Mouse (Mus musculus): ENCODE data around the gene Gm11569.
A peak's percentile ranks its signal among the peaks of the same experiment; 100 is the strongest.
"Not testable (repeated sequence)": the region's sequence is repeated elsewhere in the genome, so short reads cannot be mapped to it uniquely, and the experiment has no call there.

Gm11569 gene

DNA sequence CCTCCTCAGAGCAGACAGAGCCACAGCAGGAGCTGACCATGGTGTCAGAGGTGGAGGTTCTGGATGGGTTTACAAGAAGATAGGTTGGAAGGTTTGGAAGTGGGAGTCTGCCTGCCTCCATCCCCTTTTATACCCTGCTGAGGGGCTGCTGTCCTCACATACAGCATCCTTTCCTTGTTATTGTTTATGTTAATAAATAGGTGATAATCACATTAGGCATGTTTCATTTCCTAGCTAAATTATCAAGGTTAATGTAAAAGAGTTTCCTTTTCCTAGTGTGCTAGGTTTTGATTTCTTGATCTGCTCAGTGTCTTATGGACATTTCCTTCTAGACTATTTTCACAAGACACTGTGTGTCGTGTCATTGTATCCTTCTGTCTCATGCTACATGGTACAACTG lies at the start of gene Gm11569:
Gene Gm11569 (minus strand): TSS at position 101 of the 400 bp plus-strand sequence.
- not testable (repeated sequence) for DNase-seq (ENCODE audit: low read depth)

DNA sequence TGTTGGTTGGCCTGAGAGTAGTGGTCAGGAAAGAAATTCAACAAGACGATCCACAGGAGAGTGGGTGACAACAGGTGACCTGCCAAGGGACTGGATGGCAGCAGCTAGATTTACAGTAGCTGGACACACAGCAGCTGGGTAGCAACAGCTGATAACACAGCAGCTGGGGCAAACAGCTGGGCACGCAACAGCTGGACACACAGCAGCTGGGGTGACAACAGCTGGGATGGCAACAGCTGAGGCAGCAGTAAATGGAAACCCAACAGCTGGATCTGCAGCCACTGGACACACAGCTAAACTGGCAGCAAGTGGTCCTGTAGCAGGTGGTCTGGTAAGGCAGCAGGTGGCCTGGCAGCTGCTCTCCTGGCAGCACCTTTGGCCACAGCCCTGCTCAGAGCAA lies 48.0 kb upstream of the Gm11569 start:
- no peak for DNase-seq (ENCODE audit: low read depth)

DNA sequence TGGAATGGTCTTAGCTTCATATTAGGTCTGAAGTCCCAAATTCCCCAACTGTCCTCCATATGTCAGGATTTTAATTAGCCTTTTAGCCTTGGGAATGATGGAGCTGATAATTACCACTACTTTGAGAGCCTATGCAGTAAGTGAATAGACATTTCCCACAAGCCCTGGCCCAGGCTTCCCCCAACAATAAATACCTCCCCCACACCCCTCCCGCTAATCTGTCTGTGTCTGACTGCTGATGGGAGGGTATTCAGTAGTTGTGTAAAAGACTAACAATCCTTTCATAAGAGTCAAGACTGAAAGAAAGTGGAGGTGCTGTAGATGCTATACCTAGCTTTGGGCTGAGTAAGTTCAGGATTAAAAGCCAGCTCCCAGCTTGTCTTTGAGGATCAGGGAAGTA lies 43.5 kb upstream of the Gm11569 start:
- DNase-seq (ENCODE audit: low read depth) = no peak

DNA sequence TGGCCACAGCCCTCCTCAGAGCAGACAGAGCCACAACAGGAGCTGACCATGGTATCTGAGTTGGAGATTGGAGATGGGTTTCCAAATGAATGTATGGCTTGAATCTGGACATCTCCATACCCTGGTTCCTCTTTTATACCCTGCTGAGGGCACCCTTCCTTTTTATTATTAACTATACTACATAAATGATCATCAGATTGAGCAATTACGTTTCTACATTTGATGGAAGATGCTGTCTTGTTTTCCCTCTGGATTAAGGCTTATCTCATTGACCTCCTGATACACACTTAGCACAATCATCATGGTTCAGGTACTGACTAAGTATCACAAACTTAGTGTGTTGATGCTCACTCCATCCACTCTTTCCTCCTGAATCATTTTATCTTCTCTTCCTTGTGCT lies 39.2 kb upstream of the Gm11569 start, which contains the start of gene 2300003K06Rik:
Gene 2300003K06Rik (minus strand): TSS at position 101 of the 400 bp plus-strand sequence.
- no peak for DNase-seq (ENCODE audit: low read depth)

DNA sequence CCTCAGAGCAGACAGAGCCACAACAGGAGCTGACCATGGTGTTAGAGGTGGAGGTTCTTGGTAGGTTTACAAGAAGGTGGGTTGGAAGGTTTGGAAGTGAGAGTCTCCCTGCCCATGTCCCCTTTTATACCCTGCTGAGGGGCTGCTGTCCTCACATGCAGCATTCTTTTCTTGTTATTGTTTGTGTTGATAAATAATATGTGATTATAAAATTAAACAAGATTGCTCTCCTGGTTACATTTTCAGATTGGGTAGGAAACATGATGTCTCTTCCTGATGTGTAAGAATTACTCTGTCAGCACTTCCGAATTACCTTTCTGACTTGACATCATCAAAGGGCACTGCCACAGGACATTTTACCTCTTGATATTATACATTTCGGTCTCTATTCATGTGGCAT lies 16.8 kb upstream of the Gm11569 start, which contains the start of gene Gm11564:
Gene Gm11564 (minus strand): TSS at position 101 of the 400 bp plus-strand sequence.
- not testable (repeated sequence) for DNase-seq (ENCODE audit: low read depth)

DNA sequence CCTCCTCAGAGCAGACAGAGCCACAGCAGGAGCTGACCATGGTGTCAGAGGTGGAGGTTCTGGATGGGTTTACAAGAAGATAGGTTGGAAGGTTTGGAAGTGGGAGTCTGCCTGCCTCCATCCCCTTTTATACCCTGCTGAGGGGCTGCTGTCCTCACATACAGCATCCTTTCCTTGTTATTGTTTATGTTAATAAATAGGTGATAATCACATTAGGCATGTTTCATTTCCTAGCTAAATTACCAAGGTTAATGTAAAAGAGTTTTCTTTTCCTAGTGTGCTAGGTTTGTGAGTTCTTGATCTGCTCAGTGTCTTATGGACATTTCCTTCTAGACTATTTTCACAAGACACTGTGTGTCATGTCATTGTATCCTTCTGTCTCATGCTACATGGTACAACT lies 11.1 kb upstream of the Gm11569 start, which contains the start of gene Krtap4-13:
Gene Krtap4-13 (minus strand): TSS at position 101 of the 400 bp plus-strand sequence.
- not testable (repeated sequence) for DNase-seq (ENCODE audit: low read depth)

DNA sequence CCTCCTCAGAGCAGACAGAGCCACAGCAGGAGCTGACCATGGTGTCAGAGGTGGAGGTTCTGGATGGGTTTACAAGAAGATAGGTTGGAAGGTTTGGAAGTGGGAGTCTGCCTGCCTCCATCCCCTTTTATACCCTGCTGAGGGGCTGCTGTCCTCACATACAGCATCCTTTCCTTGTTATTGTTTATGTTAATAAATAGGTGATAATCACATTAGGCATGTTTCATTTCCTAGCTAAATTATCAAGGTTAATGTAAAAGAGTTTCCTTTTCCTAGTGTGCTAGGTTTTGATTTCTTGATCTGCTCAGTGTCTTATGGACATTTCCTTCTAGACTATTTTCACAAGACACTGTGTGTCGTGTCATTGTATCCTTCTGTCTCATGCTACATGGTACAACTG lies 5.6 kb upstream of the Gm11569 start, which contains the start of gene Gm11554:
Gene Gm11554 (minus strand): TSS at position 101 of the 400 bp plus-strand sequence.
- DNase-seq (ENCODE audit: low read depth) = not testable (repeated sequence)

DNA sequence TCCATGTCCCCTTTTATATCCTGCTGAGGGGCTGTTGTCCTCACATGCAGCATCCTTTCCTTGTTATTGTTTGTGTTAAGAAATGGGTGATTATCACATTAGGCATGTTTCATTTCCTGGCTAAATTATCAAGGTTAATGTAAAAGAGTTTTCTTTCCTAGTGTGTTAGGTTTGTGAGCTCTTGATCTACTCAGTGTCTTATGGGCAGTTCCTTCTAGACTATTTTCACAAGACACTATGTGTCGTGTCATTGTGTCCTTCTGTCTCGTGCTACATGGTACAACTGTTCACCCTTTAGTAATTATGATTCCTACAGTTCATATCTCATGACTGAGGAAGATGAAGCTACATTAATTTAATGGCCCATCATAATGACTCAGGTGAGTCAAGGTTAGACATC lies 5.4 kb downstream of the Gm11569 start, which contains the start of gene Gm11596:
Gene Gm11596 (minus strand): TSS at position 101 of the 400 bp plus-strand sequence.
- DNase-seq (ENCODE audit: low read depth) = no peak

DNA sequence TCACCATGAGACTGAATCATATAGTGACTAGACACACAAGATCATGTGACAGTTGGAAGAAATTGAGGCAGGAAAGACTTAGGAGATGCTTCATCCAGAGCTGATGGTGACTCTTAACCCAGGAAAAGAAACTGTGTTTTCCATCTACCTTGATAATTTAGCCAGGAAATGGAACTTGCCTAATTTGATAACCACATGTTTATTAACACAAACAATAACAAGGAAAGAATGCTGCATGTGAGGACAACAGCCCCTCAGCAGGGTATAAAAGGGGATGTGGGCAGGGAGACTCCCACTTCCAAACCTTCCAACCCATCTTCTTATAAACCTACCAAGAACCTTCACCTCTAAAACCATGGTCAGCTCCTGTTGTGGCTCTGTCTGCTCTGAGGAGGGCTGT lies 13.8 kb downstream of the Gm11569 start, which contains the start of gene Krtap4-9:
Gene Krtap4-9 (plus strand): TSS at position 301 of the 400 bp plus-strand sequence.
- not testable (repeated sequence) for DNase-seq (ENCODE audit: low read depth)

DNA sequence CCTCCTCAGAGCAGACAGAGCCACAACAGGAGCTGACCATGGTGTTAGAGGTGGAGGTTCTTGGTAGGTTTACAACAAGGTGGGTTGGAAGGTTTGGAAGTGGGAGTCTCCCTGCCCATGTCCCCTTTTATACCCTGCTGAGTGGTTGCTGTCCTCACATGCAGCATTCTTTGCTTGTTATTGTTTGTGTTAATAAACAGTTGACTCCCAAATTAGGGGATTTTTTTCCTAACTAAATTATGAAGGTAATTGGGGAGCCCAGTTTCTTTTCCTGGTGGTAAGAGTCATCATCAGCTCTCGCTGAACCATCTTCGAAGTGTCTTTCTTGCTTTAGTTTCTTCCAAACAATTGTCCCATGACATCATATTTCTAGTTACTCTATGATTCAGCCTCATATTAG lies 18.1 kb downstream of the Gm11569 start, which contains the start of gene Krtap4-8:
Gene Krtap4-8 (minus strand): TSS at position 101 of the 400 bp plus-strand sequence.
- no peak for DNase-seq (ENCODE audit: low read depth)

DNA sequence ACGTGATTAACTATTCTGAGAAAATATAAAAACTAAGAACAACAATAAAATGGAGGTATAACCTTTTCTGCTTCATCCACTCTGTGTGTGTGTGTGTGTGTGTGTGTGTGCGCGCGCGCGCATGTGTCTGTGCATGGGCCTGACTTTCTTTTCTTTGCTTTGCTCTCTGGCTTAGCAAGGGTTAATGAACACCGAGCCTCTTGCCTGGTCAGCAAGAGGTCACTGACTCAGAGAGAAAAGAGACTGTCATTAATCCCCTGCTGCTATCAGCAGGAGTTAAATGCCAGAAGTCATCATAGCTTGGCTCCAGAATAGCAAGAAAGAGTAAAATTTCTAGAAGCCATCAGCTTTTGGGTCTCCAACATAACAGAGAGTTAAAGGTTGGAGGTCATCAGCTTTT lies 20.3 kb downstream of the Gm11569 start:
- DNase-seq (ENCODE audit: low read depth) = no peak

DNA sequence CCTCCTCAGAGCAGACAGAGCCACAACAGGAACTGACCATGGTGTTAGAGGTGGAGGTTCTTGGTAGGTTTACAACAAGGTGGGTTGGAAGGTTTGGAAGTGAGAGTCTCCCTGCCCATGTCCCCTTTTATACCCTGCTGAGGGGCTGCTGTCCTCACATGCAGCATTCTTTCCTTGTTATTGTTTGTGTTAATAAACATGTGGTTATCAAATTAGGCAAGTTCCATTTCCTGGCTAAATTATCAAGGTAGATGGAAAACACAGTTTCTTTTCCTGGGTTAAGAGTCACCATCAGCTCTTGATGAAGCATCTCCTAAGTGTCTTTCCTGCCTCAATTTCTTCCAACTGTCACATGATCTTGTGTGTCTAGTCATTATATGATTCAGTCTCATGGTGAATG lies 25.9 kb downstream of the Gm11569 start, which contains the start of gene Gm11595:
Gene Gm11595 (minus strand): TSS at position 101 of the 400 bp plus-strand sequence.
- DNase-seq (ENCODE audit: low read depth) = not testable (repeated sequence)

DNA sequence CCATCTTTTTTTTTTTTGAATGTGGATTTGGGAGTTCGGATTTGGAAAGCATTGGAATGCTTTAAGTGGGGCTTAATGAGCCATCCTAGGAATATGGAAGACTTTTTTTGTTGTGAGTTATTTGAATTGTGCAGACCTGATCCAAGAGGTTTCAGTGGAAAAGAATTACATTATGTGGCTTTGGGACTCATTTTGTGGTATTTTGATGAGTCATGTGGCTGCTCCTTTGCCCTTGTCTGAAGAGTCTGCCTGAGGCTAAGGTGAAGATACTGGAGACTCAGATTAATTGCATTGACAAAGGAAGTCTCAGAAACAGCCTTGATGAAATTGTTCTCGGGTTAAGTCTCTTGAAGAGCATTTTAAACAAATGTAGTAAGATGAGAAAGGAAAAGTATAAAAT lies 30.3 kb downstream of the Gm11569 start:
- peak; percentile 30 for DNase-seq (ENCODE audit: low read depth)

DNA sequence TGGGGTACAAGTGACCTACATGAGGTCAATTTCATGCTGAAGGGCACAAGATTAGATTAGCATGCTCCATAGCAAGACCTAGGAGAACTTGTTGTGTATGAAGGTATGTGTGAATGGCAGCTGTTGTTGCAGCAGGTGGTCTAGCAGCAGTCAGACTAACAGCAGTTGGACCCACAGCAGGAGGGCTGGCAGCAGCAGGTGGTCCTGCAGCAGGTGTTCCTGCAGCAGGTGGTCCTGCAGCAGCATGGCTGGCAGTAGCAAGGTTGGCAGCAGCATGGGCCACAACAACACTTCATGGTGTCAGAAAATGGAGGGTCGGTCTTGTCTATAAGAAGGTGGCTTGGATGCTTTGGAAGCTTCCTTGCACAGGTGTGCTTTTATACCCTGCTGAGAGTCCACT lies 39.9 kb downstream of the Gm11569 start:
- no peak for DNase-seq (ENCODE audit: low read depth)

Measured in NIH3T3 (cell line).